Mouse (Mus musculus): ENCODE results near the gene Spns3.

Gene Spns3

DNA sequence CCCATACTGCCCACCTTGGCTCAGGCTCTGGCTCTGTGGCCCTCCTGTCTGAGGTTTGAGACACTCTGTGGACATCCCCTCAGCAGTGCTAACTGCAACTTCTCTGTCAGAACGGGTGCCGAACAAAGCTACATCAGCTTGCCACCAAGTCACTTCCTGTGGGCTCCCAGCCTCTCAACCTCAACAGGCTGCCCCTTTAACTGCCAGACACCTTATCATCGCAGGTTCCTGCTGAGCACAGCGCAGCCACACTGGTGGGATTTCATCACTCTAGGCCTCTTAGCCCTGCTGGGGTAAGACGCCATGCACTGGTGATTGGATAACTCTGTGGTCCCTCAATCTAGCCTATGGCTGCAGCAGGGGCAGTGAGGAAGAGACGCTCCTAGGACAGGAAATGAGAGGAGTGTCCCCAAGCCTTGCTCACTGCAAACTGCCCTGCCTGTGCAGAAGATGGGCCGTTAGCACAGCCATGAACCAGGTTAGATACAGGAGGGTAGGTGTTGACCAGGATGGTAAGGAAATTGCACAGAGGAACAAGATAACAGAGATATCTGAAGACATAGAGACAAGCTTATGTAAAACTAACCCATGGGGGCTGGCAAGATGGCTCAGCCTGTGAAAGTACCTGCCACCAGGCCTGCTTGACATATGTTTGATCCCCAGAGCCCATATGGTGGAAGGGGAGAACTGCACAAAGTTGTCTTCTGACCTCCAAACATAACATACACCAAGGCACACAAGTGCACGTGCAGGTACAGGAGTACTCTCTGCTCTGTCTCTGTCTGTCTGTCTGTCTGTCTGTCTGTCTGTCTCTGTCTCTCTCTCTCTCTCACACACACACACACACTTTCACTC, at the start of gene Spns3:
TSS of gene Spns3 (minus strand) at position 373 of the 855 bp plus-strand sequence.
- peak; percentile 8 for DNase-seq (ENCODE audit: low spot score)

DNA sequence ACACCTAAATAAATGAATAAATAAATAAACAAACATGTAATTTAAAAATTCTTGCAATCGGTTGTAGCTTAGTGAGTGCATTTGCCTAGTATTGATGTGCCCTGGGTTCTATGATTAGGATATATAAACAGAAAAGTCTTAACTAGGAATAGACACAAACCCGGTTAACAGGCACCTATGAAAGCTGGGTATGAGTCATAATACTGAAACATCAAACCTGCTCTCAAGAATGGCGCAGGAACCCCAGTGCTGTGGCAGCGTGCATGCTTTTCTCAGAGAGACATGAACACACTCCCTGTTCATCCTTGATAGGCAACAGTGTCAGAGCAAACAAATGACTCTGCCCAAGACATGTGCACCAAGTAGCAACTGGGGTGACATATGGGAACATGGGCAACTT, 47.5 kb upstream of the Spns3 start:
- no peak for DNase-seq (ENCODE audit: low spot score)

- no peak for DNase-seq (ENCODE audit: low spot score)
Observed at GRCm38 (mm10) chr11:72595010-72595737, 44.9 kb upstream of the Spns3 start.

GRCm38 (mm10) chr11:72587537-72588233, 37.4 kb upstream of the Spns3 start:
- DNase-seq (ENCODE audit: low spot score) = peak; percentile 52

DNA sequence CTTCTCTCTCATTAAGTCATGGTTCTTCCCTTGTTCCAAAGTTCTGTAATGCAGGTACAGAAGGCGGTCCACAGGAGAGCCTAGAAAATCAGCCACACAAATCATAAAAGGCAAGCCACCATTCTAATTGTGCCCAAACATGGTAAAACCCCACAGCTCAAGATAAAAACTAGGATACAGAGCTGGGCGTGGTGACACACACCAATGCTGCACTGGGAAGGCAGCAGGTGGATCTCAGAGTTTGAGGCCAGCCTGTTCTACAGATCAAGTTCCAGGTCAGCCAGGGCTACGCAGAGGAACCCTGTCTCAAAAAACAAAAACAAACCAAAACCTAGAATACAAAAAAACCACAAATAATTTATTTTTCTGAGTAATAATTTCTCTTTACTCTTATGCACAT, 36.3 kb upstream of the Spns3 start:
- no peak for DNase-seq (ENCODE audit: low spot score)

- DNase-seq (ENCODE audit: low spot score) = no peak
Observed at GRCm38 (mm10) chr11:72583092-72583491, 32.8 kb upstream of the Spns3 start.

DNA sequence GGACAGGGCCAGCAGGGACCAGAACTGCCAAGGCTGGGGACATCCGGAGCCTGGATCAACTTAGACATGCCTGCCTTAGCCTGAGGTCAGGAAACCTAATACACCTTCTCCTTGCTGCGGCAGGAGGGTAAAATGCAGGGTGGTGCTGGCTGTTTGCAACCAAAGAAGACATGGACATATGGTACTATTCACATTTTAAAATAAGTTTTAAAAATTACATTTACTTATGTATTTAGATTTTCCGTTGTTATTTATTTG, 32.1 kb upstream of the Spns3 start:
- DNase-seq (ENCODE audit: low spot score) = no peak

DNA sequence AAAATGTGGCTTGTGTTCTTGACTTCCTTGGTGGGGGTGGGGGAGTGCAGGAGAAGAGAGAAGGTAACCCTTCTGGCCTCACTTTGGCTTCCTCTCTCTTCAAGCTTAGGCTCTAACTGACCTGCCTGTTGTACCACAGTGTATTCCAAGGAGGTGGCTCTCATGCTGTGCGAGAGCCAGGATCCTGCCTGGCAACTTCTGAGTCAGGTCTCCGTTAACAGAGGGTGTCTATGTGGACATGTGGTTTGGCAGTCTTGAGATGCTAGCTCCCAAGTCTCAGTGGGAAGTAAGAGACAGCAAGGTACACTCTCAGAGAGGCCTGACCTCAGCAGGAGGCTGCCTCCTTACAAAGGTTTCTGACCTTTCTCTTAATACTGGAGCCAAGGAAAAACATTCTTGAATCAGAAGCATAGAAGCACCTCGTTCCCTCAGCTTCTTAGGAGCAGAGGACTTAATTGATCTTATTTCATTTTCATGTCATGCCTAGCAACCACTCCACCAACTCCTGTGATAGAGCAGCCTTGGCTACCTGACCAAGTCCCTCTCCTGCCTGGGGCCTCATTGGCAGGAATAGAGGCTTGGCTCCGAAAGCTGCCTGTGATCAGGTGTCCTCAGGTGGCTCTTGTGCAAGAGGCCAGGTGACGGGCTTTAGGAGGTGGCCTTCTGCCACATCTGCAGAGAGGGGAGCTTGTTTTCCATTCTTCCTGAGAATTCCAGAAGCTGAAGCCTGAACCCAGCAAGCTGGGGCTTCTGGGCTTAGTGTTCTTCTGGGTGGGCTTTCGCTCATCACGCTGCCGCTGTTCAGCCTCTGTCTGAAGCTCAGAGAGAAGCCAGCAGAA, 31.5 kb upstream of the Spns3 start:
- DNase-seq (ENCODE audit: low spot score) = peak; percentile 63

DNA sequence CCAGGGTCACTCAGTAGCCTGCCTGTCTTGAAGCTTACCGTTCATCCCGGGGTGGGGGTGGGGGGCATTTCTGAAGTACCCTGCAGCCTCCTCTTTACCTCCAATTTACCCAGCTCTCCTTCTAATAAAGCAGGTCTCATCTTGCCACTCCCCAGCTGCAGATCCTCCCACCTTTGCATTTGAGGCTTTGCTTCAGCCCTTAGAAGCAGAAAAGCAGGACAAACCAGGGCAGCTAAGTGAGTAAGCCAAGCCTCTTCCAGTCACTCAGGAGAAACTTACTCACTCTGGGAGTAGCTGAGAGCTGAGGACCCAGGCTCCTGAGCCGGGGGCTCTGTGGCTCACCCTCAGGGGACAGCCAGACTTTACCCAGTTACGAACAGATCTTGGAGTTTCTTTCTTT, 28.2 kb upstream of the Spns3 start:
- DNase-seq (ENCODE audit: low spot score) = no peak

- DNase-seq (ENCODE audit: low spot score) = peak; percentile 26
Observed at GRCm38 (mm10) chr11:72576466-72577351, 26.4 kb upstream of the Spns3 start.

DNA sequence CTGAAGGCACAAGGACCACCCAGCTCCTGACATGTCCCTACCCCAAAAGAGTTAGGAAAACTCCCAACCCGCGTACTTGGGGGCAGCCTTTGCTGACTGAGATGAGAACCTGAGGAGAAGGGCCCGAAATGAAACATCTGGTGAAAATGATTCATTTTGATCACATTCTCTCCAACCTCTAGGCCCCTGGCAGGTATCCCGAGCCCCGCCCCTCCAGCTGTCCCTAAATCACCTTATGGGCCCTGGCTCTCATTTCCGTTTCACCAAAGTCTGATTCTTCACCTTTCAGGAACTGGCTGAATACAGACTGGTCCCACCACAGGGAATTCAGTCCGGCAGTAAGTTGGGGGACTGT, 25.8 kb upstream of the Spns3 start:
- DNase-seq (ENCODE audit: low spot score) = no peak

- peak; percentile 47 for DNase-seq (ENCODE audit: low spot score)
Observed at GRCm38 (mm10) chr11:72573819-72574218, 23.5 kb upstream of the Spns3 start.

DNA sequence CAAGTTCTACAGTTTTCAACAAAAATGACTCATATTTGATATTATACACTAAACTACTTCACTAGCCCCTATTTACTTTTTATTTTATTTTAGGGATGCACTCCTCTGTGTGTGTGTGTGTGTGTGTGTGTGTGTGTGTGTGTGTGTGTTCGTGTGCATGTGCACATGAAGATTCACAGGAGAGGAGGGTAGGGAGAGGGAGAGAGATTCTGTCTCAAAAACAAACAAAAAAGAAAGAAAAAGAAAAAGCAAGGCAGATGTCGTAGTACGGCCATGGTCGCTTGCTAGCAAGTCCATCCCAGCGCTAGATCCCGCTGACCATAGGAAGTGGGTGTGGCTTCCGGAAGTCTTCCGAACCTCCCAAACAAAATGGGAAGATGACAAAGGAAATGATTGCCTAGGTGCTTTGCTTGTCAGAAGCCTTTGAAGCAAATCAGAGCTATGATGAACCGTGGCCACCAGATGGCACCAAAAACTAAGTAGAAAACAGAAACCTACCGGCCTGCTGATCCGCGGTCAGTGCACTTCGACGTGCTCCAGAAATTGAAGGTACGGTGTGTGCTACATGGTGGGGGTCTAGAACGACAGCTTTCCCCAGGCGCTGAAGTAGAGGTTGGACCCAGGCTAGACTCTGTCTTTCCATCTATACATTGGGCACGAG, 20.1 kb upstream of the Spns3 start:
- peak; percentile 88 for DNase-seq (ENCODE audit: low spot score)

DNA sequence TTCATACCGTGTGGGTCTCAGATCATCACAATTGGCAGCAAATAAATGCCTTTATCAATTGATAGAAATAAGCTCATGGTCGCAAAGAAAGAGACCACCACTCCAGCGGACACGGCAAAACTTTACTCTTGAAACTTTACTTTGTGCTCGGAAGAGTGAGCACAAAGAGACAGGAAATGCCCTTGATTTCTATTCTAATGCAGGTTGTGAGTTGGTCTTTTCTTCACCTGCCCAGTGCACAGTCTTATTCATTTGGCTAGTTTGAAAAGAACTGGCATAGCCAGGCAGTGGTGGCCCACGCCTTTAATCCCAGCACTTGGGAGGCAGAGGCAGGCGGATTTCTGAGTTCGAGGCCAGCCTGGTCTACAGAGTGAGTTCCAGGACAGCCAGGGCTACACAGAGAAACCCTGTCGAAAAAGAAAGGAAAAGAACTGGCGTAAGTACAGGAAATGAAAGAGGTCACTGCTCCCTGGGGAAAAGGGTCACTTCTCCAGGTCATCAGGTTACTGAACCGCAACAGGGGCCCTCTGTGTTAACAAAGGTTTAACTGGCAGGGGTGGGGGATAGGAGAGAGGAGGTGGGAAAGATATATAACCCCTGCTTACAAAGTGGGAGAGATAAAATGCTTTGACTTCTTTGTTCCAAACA, 19.5 kb upstream of the Spns3 start:
- DNase-seq (ENCODE audit: low spot score) = no peak

DNA sequence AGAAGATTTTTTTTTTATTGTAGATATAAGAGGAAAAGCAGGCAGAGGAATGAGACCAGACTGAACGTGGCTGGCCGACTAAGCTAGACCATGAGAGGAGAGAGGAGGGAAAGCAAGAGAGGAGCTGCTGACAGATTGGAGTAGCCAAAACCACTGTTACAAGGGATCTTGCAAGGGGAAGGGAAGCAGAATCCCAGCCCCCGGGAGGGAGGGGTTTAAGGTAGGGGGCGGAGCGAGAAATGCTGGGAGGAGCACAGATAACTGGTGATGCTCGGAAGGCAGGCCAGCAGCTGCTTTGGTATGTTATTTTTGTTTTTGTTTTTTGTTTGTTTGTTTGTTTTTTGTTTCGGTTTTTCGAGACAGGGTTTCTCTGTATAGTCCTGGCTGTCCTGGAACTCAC, 18.7 kb upstream of the Spns3 start:
- no peak for DNase-seq (ENCODE audit: low spot score)

DNA sequence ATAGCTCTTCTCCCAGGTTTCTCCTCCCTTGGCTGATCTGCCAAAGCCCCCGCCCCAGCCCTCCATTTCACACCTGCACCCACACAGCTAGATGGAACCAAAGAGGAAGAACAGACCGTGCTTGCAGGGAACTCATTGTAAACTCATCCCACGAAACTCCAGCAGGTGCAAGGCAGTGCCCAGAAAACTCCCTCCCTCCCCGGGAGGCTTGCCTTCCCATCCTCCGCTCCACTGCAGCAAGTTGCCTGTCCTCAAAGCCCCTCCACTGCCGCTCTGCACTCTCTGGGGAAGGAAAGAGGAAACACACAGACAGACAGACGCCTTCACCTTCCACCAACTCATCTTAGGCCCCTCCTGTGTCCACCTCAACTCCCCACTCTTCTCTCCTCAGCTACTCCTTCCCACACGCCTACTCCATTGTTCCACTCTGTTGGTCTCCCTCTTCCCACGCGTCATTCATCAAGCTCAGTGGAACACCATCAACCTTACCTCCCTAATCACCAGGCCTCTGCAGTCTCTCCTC, 16.6 kb upstream of the Spns3 start:
- DNase-seq (ENCODE audit: low spot score) = no peak

- no peak for DNase-seq (ENCODE audit: low spot score)
Observed at GRCm38 (mm10) chr11:72566304-72566703, 16.0 kb upstream of the Spns3 start.

DNA sequence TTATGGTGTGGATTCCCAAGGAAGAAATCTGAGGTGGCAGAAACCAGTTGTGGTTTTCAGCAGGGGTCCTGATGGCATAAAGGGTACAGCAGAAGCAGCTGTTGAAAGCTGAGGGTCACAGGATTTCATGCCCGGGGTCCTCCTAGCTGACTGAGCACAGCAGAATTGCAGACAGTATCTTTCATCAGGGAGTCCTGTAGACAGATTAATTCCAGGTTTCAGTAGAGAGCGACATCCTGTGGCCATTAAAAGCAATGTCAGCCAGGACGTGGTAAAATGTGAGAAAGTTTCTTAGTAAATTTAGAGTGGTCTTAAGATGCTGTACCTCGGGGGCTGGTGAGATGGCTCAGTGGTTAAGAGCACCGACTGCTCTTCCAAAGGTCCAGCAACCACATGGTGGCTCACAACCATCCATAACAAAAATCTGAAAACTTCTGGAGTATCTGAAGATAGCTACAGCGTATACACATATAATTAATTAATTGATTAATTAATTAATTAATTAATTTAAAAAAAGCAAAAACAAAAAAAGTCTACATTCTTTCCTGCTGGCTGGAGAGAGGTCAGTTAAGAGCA, 14.0 kb upstream of the Spns3 start:
- peak; percentile 54 for DNase-seq (ENCODE audit: low spot score)

DNA sequence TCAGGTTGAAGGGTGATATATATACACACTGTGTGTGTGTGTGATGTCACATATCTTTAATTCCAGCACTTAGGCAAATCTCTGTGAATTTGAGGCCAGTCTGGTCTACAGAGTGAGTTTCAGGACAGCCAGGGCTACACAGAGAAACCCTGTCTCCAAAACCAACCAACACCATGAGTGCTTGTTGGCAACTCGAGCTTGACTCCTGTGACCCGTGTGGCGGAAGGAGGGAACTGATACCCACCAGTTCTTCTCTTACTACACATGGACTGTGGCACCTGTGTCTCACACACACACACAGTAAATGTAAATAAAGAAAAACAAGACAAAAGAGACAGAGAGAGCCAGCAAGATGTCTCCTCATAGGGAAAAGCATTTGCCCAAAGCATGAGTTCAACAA, 10.4 kb upstream of the Spns3 start:
- no peak for DNase-seq (ENCODE audit: low spot score)

GRCm38 (mm10) chr11:72558155-72558554, 7.8 kb upstream of the Spns3 start:
- DNase-seq (ENCODE audit: low spot score) = no peak
